Mouse (Mus musculus): ENCODE measurements around the gene Il21r. TPM values are rescaled to one million over a fixed set of nuclear protein-coding genes. Genes with fewer than 3 reads are reported as not detected.

The Il21r gene
- polyA plus RNA-seq, 1 experiment from 2014 or later = 0.20 TPM

GRCm38 (mm10) chr7:125559537-125559936 lies 43.7 kb upstream of the Il21r start:
- no peak for ATAC-seq (replicated peaks; ENCODE audit: low FRiP score)
- H3K4me3 ChIP-seq (ENCODE audit: low read depth, low read length) = no peak overlapping the region
- WGBS = 93% methylated on average over 10 of the region's 10 CpGs
- no peaks in the 10 kb centered on the region for H3K4me1 ChIP-seq (replicated peaks; ENCODE audit: control insufficient read depth, insufficient read depth, low read length)
- H3K4me2 ChIP-seq (ENCODE audit: low read depth, low read length, severe bottlenecking) = no peak overlapping the region
- no peaks in the 10 kb centered on the region for H3K9me3 ChIP-seq (ENCODE audit: control insufficient read depth, low read length)
- no peaks in the 10 kb centered on the region for H3K36me3 ChIP-seq (ENCODE audit: control insufficient read depth, insufficient read depth, low read length)
- no peak for DNase-seq (ENCODE audit: low spot score)
- H3K27me3 ChIP-seq (ENCODE audit: control insufficient read depth, insufficient read depth, low read length) = no peaks in the 10 kb centered on the region
- no peak overlapping the region for H3K27ac ChIP-seq (ENCODE audit: low read depth, low read length)
- H3K9ac ChIP-seq (ENCODE audit: low read length) = no peak overlapping the region

GRCm38 (mm10) chr7:125560146-125560785 lies 43.0 kb upstream of the Il21r start:
- no peaks in the 10 kb centered on the region for H3K36me3 ChIP-seq (ENCODE audit: control insufficient read depth, insufficient read depth, low read length)
- no peak overlapping the region for H3K4me2 ChIP-seq (ENCODE audit: low read depth, low read length, severe bottlenecking)
- H3K27me3 ChIP-seq (ENCODE audit: control insufficient read depth, insufficient read depth, low read length) = no peaks in the 10 kb centered on the region
- H3K9ac ChIP-seq (ENCODE audit: low read length) = no peak overlapping the region
- WGBS = 82% methylated on average over 7 of the region's 7 CpGs
- no peak for ATAC-seq (replicated peaks; ENCODE audit: low FRiP score)
- no peak for DNase-seq (ENCODE audit: low spot score)
- no peaks in the 10 kb centered on the region for H3K4me1 ChIP-seq (replicated peaks; ENCODE audit: control insufficient read depth, insufficient read depth, low read length)
- no peak overlapping the region for H3K4me3 ChIP-seq (ENCODE audit: low read depth, low read length)
- no peak overlapping the region for H3K27ac ChIP-seq (ENCODE audit: low read depth, low read length)
- no peaks in the 10 kb centered on the region for H3K9me3 ChIP-seq (ENCODE audit: control insufficient read depth, low read length)

DNA sequence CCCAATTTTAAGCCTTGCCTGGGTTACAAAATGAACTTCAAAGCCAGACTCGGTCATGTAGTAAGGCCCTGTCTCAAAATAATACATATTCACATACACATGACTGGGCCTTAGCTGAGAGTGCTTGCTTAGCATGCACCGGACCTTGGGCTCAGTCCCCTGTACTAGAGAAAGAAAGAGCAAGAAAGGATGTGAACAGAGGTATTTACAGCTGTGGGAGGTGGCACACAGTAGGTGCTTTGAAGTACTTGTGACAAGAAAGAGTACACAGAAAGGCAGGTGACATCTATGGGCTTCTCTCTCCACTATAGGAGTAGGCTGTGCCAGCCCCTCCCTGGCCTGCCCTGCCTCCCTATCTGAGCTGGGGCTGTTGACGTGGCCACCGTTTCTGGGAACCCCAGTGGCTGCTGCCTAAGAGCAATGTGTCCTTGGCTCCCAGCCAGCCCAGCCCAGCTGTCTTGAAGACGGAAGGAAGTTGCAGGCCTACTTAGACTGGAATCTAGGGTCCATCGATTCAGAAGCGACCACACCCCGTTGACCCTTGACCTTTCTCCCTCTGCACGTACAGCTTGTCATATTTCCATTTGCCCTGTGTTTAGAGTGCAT lies 42.0 kb upstream of the Il21r start:
- H3K27me3 ChIP-seq (ENCODE audit: control insufficient read depth, insufficient read depth, low read length) = no peaks in the 10 kb centered on the region
- DNase-seq (ENCODE audit: low spot score) = no peak
- H3K27ac ChIP-seq (ENCODE audit: low read depth, low read length) = no peak overlapping the region
- no peak overlapping the region for H3K4me3 ChIP-seq (ENCODE audit: low read depth, low read length)
- 84% methylated on average over 9 of the region's 9 CpGs for WGBS
- no peaks in the 10 kb centered on the region for H3K9me3 ChIP-seq (ENCODE audit: control insufficient read depth, low read length)
- H3K4me1 ChIP-seq (replicated peaks; ENCODE audit: control insufficient read depth, insufficient read depth, low read length) = no peaks in the 10 kb centered on the region
- no peak for ATAC-seq (replicated peaks; ENCODE audit: low FRiP score)
- H3K4me2 ChIP-seq (ENCODE audit: low read depth, low read length, severe bottlenecking) = no peak overlapping the region
- no peaks in the 10 kb centered on the region for H3K36me3 ChIP-seq (ENCODE audit: control insufficient read depth, insufficient read depth, low read length)
- H3K9ac ChIP-seq (ENCODE audit: low read length) = no peak overlapping the region

DNA sequence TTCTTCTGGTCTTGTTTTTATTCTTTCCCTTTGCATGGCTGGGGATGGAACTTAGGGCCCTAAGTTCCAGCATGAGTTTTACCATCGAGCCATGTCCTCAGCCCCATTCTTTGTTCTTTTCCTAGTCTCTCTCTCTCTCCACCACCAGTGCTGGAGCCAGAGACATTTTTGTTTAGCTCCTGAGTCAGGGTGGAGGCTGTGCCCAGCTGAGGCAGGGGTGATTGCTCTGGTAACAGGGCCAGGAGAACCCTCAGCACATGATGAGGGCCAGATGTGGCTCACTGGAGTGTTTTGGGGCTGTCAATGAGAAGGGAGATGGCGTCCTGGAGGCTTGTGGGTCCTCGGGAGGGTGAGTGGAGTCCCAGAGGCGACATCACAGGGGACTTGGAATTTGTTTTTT lies 40.8 kb upstream of the Il21r start:
- Histone ChIP-seq H3K36me3 (ENCODE audit: control insufficient read depth, insufficient read depth, low read length) (no peaks in the 10 kb centered on the region), H3K27ac (ENCODE audit: low read depth, low read length) (no peak overlapping the region), H3K9ac (ENCODE audit: low read length) (no peak overlapping the region), H3K27me3 (ENCODE audit: control insufficient read depth, insufficient read depth, low read length) (no peaks in the 10 kb centered on the region), H3K9me3 (ENCODE audit: control insufficient read depth, low read length) (no peaks in the 10 kb centered on the region), H3K4me2 (ENCODE audit: low read depth, low read length, severe bottlenecking) (no peak overlapping the region), H3K4me1 (replicated peaks; ENCODE audit: control insufficient read depth, insufficient read depth, low read length) (no peaks in the 10 kb centered on the region), H3K4me3 (ENCODE audit: low read depth, low read length) (no peak overlapping the region)
- ATAC-seq (replicated peaks; ENCODE audit: low FRiP score) = no peak
- 57% methylated on average over 4 of the region's 4 CpGs for WGBS
- DNase-seq (ENCODE audit: low spot score) = no peak

DNA sequence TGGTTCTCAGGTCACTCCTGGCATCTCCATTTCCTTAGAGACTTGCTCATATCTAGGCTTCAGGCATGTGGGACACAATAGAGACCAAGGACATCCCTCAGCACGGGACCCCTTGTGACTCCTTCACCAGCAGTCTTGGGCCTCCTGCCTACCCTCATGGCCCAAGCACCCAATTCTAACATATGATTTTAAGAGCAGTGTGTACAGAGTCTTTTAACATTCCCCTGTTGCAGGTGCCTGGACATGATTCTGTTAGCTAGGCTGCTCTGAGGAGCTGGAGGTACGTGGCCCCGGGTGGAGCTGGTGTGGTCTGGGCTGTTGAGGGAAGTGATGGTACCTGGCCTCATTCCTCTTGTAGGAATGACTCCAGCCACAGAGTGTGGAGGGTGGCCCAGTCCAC lies 40.1 kb upstream of the Il21r start:
- Histone ChIP-seq H3K36me3 (ENCODE audit: control insufficient read depth, insufficient read depth, low read length) (no peaks in the 10 kb centered on the region), H3K27me3 (ENCODE audit: control insufficient read depth, insufficient read depth, low read length) (no peaks in the 10 kb centered on the region), H3K4me2 (ENCODE audit: low read depth, low read length, severe bottlenecking) (no peak overlapping the region), H3K4me1 (replicated peaks; ENCODE audit: control insufficient read depth, insufficient read depth, low read length) (no peaks in the 10 kb centered on the region), H3K27ac (ENCODE audit: low read depth, low read length) (no peak overlapping the region), H3K4me3 (ENCODE audit: low read depth, low read length) (no peak overlapping the region), H3K9ac (ENCODE audit: low read length) (no peak overlapping the region), H3K9me3 (ENCODE audit: control insufficient read depth, low read length) (no peaks in the 10 kb centered on the region)
- WGBS = 95% methylated on average over 3 of the region's 3 CpGs
- ATAC-seq (replicated peaks; ENCODE audit: low FRiP score) = no peak
- no peak for DNase-seq (ENCODE audit: low spot score)

- Histone ChIP-seq H3K27ac (ENCODE audit: low read depth, low read length) (no peak overlapping the region), H3K27me3 (ENCODE audit: control insufficient read depth, insufficient read depth, low read length) (no peaks in the 10 kb centered on the region), H3K4me1 (replicated peaks; ENCODE audit: control insufficient read depth, insufficient read depth, low read length) (no peaks in the 10 kb centered on the region), H3K4me2 (ENCODE audit: low read depth, low read length, severe bottlenecking) (no peak overlapping the region), H3K36me3 (ENCODE audit: control insufficient read depth, insufficient read depth, low read length) (no peaks in the 10 kb centered on the region), H3K9me3 (ENCODE audit: control insufficient read depth, low read length) (no peaks in the 10 kb centered on the region), H3K9ac (ENCODE audit: low read length) (no peak overlapping the region), H3K4me3 (ENCODE audit: low read depth, low read length) (no peak overlapping the region)
- ATAC-seq (replicated peaks; ENCODE audit: low FRiP score) = no peak
- WGBS = 82% methylated on average over 11 of the region's 11 CpGs
- DNase-seq (ENCODE audit: low spot score) = no peak
Measured at GRCm38 (mm10) chr7:125564316-125565024, 38.8 kb upstream of the Il21r start.

GRCm38 (mm10) chr7:125565516-125566285 lies 37.5 kb upstream of the Il21r start:
- H3K9ac ChIP-seq (ENCODE audit: low read length) = no peak overlapping the region
- H3K9me3 ChIP-seq (ENCODE audit: control insufficient read depth, low read length) = no peaks in the 10 kb centered on the region
- DNase-seq (ENCODE audit: low spot score) (no peak), ATAC-seq (replicated peaks; ENCODE audit: low FRiP score) (no peak)
- H3K4me3 ChIP-seq (ENCODE audit: low read depth, low read length) = no peak overlapping the region
- H3K27ac ChIP-seq (ENCODE audit: low read depth, low read length) = no peak overlapping the region
- H3K27me3 ChIP-seq (ENCODE audit: control insufficient read depth, insufficient read depth, low read length) = no peaks in the 10 kb centered on the region
- no peaks in the 10 kb centered on the region for H3K36me3 ChIP-seq (ENCODE audit: control insufficient read depth, insufficient read depth, low read length)
- H3K4me1 ChIP-seq (replicated peaks; ENCODE audit: control insufficient read depth, insufficient read depth, low read length) = no peaks in the 10 kb centered on the region
- H3K4me2 ChIP-seq (ENCODE audit: low read depth, low read length, severe bottlenecking) = no peak overlapping the region
- WGBS = 74% methylated on average over 12 of the region's 12 CpGs

DNA sequence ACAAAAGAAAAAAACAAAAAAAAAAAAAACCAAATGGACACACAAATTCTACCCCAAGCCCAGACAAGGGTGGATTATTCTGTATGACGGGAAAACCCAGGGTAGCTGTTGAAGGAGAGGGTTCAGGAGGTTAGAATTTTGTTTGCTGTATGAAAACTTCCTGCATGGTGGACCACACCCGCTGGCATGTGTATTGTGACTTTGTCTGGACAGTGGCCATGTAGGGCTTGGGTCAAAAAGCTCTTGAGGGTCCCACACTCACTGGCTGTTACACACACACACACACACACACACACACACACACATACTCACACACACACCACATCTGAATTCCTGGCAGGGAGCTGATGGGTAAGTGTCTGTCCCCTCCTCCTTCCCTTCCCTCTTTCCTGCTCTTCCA lies 36.8 kb upstream of the Il21r start:
- Histone ChIP-seq H3K4me2 (ENCODE audit: low read depth, low read length, severe bottlenecking) (no peak overlapping the region), H3K4me3 (ENCODE audit: low read depth, low read length) (no peak overlapping the region), H3K9ac (ENCODE audit: low read length) (no peak overlapping the region; the same call in 1 of the 2 replicates), H3K27me3 (ENCODE audit: control insufficient read depth, insufficient read depth, low read length) (no peaks in the 10 kb centered on the region), H3K9me3 (ENCODE audit: control insufficient read depth, low read length) (no peaks in the 10 kb centered on the region), H3K4me1 (replicated peaks; ENCODE audit: control insufficient read depth, insufficient read depth, low read length) (no peaks in the 10 kb centered on the region), H3K36me3 (ENCODE audit: control insufficient read depth, insufficient read depth, low read length) (no peaks in the 10 kb centered on the region), H3K27ac (ENCODE audit: low read depth, low read length) (no peak overlapping the region)
- DNase-seq (ENCODE audit: low spot score) (no peak), ATAC-seq (replicated peaks; ENCODE audit: low FRiP score) (no peak)
- WGBS = 86% methylated on average over 2 of the region's 2 CpGs
